Mouse (Mus musculus): ENCODE results near the gene Sh2d1b2. TPM values are rescaled to one million over a fixed set of nuclear protein-coding genes. Genes with fewer than 3 reads are reported as not detected.

Gene Sh2d1b2
- polyA plus RNA-seq (2012; fragmentation: generic; extraction: Trizol), result under 1 TPM; 0.01 TPM

GRCm38 (mm10) chr1:170232688-170233087, at the start of gene Sh2d1b2:
Gene Sh2d1b2, plus strand, starts transcription at chr1:170232749.

GRCm38 (mm10) chr1:170214757-170215522, 17.6 kb upstream of the Sh2d1b2 start, which contains the start of gene Uhmk1:
Gene Uhmk1, minus strand, starts transcription at chr1:170215397.

GRCm38 (mm10) chr1:170277016-170277415, 44.5 kb downstream of the Sh2d1b2 start, which contains the start of gene Sh2d1b1:
Gene Sh2d1b1, plus strand, starts transcription at chr1:170277320.

Other genes starting within 250 kb of the Sh2d1b2 start
- 10 to 100 TPM in 1 of 2 experiments, 1 to 10 TPM in 1; 2.1 to 30.3 TPM for gene Ddr2, start 122.0 kb upstream of the Sh2d1b2 start, polyA plus RNA-seq (2012; fragmentation: generic; extraction: Trizol)
- gene Uap1, start 57.8 kb upstream of the Sh2d1b2 start, polyA plus RNA-seq (2012; fragmentation: generic; extraction: Trizol), result 10 to 100 TPM in 1 of 2 experiments, 1 to 10 TPM in 1; 5.9 to 13.4 TPM
- 1 to 10 TPM in 1 of 2 experiments, under 1 TPM in 1; 0.48 to 3.3 TPM for gene Uhmk1, start 17.4 kb upstream of the Sh2d1b2 start, polyA plus RNA-seq (2012; fragmentation: generic; extraction: Trizol)
- under 1 TPM; 0.01 to 0.20 TPM for gene Sh2d1b1, start 44.6 kb downstream of the Sh2d1b2 start, polyA plus RNA-seq (2012; fragmentation: generic; extraction: Trizol)
- gene Gm7694, start 73.6 kb downstream of the Sh2d1b2 start, polyA plus RNA-seq (2012; fragmentation: generic; extraction: Trizol), result under 1 TPM; 0.01 to 0.05 TPM
- gene Spata46, start 76.1 kb downstream of the Sh2d1b2 start, polyA plus RNA-seq (2012; fragmentation: generic; extraction: Trizol), result not detected

Data from C3H10T1/2 (cell line).